Mouse (Mus musculus): ENCODE results near the gene Ndufs2. TPM values are rescaled to one million over a fixed set of nuclear protein-coding genes. Genes with fewer than 3 reads are reported as not detected.

Ndufs2 gene
- total and polyA plus RNA-seq, 3 experiments, result 101 to 300 (median 219) TPM

DNA sequence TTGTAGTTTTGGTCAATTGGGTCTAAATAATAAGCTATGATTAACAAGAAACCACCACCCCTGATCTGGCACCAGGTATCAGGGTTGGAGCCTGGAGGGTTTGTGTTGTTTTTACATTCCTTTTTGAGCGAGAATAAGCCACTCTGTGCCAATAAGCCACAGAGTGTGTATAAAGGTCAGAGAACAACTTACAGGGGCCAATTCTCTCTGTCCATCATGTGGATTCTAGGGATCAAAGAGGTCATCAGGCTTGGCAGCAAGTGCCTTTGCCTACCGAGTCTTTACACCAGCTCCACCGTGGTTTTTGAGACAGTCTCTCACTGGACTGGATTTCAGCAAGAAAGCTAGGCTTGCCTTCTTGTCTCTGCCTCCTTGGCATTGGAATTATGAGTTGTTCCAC lies 38.3 kb downstream of the Ndufs2 start:
- ATAC-seq (ENCODE audit: extremely low read depth, insufficient number of reproducible peaks, low FRiP score, poor library complexity, severe bottlenecking) (no peak), DNase-seq (ENCODE audit: low spot score) (no peak)
- H3K4me3 ChIP-seq (ENCODE audit: low read depth, low read length), result no peak overlapping the region
- peaks cover 39% of the 10 kb centered on the region for H3K27me3 ChIP-seq (ENCODE audit: insufficient read depth, low read length)
- no peak for TF ChIP-seq GATA1 (IDR thresholded peaks at IDR 0.05; ENCODE audit: borderline replicate concordance, low read length)
- TF ChIP-seq GATA2 (IDR thresholded peaks at IDR 0.05; ENCODE audit: borderline replicate concordance, low read depth, low read length), result no peak
- no peak for TF ChIP-seq POLR2AphosphoS5 (IDR thresholded peaks at IDR 0.05; ENCODE audit: insufficient replicate concordance, low read depth, low read length)
- TF ChIP-seq CTCF (IDR thresholded peaks at IDR 0.05; ENCODE audit: low read depth, low read length), result no peak
- TF ChIP-seq TAL1 (conservative IDR thresholded peaks at IDR 0.05; ENCODE audit: low read depth, low read length), result no peak
- H3K4me1 ChIP-seq (ENCODE audit: insufficient read depth, low read depth, low read length), result peaks cover 4% of the 10 kb centered on the region; the same call in 1 of the 2 replicates
- H3K36me3 ChIP-seq (replicated peaks), result peaks cover 4% of the 10 kb centered on the region
- 0 out of 2 replicates have a peak, but pooled peaks cover 3% of the 10 kb centered on the region for H3K9me3 ChIP-seq (replicated peaks)

DNA sequence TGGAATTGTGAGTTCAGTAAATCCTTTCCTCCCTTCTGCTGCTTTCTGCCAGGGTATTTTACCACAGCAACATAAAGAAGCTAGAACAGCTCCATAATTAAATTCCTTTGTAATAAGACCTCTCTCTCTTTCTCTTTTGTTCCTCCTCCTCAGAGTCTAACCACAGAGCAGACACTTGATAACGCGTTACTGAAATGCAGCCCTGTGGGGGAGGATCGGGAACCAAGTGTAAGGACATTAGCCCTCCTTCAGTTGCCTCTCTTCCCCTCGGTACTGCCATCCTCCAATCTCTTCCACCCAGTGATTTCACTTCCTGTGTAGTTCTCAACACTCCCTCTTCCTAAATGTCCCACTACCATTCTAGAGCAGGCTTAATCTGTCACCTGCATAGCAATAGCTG lies 41.8 kb downstream of the Ndufs2 start:
- TF ChIP-seq CTCF (IDR thresholded peaks at IDR 0.05; ENCODE audit: low read depth, low read length), result no peak
- no peak for TF ChIP-seq TAL1 (conservative IDR thresholded peaks at IDR 0.05; ENCODE audit: low read depth, low read length)
- no peak for TF ChIP-seq GATA1 (IDR thresholded peaks at IDR 0.05; ENCODE audit: borderline replicate concordance, low read length)
- TF ChIP-seq POLR2AphosphoS5 (IDR thresholded peaks at IDR 0.05; ENCODE audit: insufficient replicate concordance, low read depth, low read length), result no peak
- TF ChIP-seq GATA2 (IDR thresholded peaks at IDR 0.05; ENCODE audit: borderline replicate concordance, low read depth, low read length), result no peak
- Histone ChIP-seq H3K9me3 (replicated peaks) (0 out of 2 replicates have a peak, but pooled peaks cover 3% of the 10 kb centered on the region), H3K36me3 (replicated peaks) (no peaks in the 10 kb centered on the region), H3K4me1 (ENCODE audit: insufficient read depth, low read depth, low read length) (no peaks in the 10 kb centered on the region), H3K27me3 (ENCODE audit: insufficient read depth, low read length) (peaks cover 32% of the 10 kb centered on the region), H3K4me3 (ENCODE audit: low read depth, low read length) (no peak overlapping the region)
- DNase-seq (ENCODE audit: low spot score) (no peak), ATAC-seq (ENCODE audit: extremely low read depth, insufficient number of reproducible peaks, low FRiP score, poor library complexity, severe bottlenecking) (no peak)

GRCm38 (mm10) chr1:171205704-171206493 lies 45.3 kb downstream of the Ndufs2 start:
- 0 out of 2 replicates have a peak, but pooled peaks cover 3% of the 10 kb centered on the region for H3K9me3 ChIP-seq (replicated peaks)
- no peaks in the 10 kb centered on the region for H3K36me3 ChIP-seq (replicated peaks)
- H3K4me1 ChIP-seq (ENCODE audit: insufficient read depth, low read depth, low read length), result no peaks in the 10 kb centered on the region
- DNase-seq (ENCODE audit: low spot score), result no peak
- TF ChIP-seq GATA2 (IDR thresholded peaks at IDR 0.05; ENCODE audit: borderline replicate concordance, low read depth, low read length) (no peak), TAL1 (conservative IDR thresholded peaks at IDR 0.05; ENCODE audit: low read depth, low read length) (no peak)
- H3K4me3 ChIP-seq (ENCODE audit: low read depth, low read length), result no peak overlapping the region
- H3K27me3 ChIP-seq (ENCODE audit: insufficient read depth, low read length), result peaks cover 21% of the 10 kb centered on the region
- no peak for ATAC-seq (ENCODE audit: extremely low read depth, insufficient number of reproducible peaks, low FRiP score, poor library complexity, severe bottlenecking)

DNA sequence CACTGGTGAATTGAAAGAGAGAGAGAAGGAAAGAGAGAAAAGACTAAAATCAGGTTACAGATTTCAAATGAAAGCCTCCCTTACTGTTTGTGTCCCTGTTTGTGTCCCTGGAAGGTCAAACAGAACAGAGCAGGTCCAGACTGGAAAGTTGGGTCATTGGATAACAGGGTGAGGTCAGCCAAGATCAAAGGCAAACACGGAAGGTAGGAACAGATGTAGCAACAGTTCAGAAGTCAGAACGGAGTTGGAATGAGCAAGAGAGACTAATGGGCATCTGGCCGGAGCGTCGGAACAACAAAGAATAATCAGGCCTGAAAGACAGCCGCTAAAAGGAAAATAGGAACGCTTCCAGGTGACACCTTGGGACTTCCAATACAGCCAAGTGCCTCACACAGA lies 46.9 kb downstream of the Ndufs2 start:
- TF ChIP-seq POLR2AphosphoS5 (IDR thresholded peaks at IDR 0.05; ENCODE audit: insufficient replicate concordance, low read depth, low read length), result no peak
- TF ChIP-seq TAL1 (conservative IDR thresholded peaks at IDR 0.05; ENCODE audit: low read depth, low read length), result no peak
- TF ChIP-seq GATA2 (IDR thresholded peaks at IDR 0.05; ENCODE audit: borderline replicate concordance, low read depth, low read length), result no peak
- no peak for TF ChIP-seq CTCF (IDR thresholded peaks at IDR 0.05; ENCODE audit: low read depth, low read length)
- TF ChIP-seq GATA1 (IDR thresholded peaks at IDR 0.05; ENCODE audit: borderline replicate concordance, low read length), result no peak
- DNase-seq (ENCODE audit: low spot score) (no peak), ATAC-seq (ENCODE audit: extremely low read depth, insufficient number of reproducible peaks, low FRiP score, poor library complexity, severe bottlenecking) (no peak)
- Histone ChIP-seq H3K4me3 (ENCODE audit: low read depth, low read length) (no peak overlapping the region), H3K4me1 (ENCODE audit: insufficient read depth, low read depth, low read length) (no peaks in the 10 kb centered on the region), H3K9me3 (replicated peaks) (0 out of 2 replicates have a peak, but pooled peaks cover 3% of the 10 kb centered on the region), H3K36me3 (replicated peaks) (no peaks in the 10 kb centered on the region), H3K27me3 (ENCODE audit: insufficient read depth, low read length) (peaks cover 17% of the 10 kb centered on the region)

DNA sequence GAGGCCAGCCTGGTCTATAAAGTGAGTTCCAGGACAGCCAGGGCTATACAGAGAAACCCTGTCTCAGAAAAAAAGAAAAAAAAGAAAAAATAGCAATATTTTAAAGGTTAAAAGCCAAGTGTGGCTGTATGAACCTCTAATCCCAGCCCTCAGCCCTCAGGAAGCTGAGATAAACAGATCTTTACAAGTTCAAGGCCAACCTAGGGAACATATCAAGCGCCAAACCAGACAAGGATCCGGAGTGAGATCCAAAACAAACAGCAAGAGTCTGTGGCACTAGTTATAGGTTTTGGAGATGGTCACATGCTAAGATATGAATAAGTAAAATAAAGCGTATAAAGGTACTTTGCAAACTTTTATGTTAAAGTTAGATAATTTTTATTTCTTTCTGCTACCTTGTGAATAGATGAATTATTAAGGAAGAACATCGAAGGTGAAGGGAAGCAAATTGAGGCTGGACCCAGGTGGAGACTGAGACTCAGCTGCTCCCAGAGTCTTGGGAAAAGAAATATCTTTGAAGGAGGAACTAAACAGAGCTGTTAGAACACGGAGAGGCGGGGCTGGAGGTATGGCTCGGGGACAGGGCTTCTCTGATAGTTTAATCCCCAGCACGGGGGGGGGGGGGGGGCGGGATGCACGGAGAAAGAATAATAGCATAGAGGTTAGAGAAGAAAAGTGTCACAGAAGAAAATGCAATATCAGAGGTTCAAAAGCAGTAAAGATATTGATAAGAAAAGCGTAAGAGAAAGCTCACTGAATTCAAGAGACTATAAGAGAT lies 47.5 kb downstream of the Ndufs2 start:
- H3K27me3 ChIP-seq (ENCODE audit: insufficient read depth, low read length), result peaks cover 15% of the 10 kb centered on the region
- H3K4me3 ChIP-seq (ENCODE audit: low read depth, low read length), result no peak overlapping the region
- DNase-seq (ENCODE audit: low spot score), result no peak
- no peaks in the 10 kb centered on the region for H3K4me1 ChIP-seq (ENCODE audit: insufficient read depth, low read depth, low read length)
- no peak for ATAC-seq (ENCODE audit: extremely low read depth, insufficient number of reproducible peaks, low FRiP score, poor library complexity, severe bottlenecking)
- H3K36me3 ChIP-seq (replicated peaks), result no peaks in the 10 kb centered on the region
- TF ChIP-seq POLR2AphosphoS5 (IDR thresholded peaks at IDR 0.05; ENCODE audit: insufficient replicate concordance, low read depth, low read length), result no peak
- TF ChIP-seq GATA2 (IDR thresholded peaks at IDR 0.05; ENCODE audit: borderline replicate concordance, low read depth, low read length), result no peak
- TF ChIP-seq TAL1 (conservative IDR thresholded peaks at IDR 0.05; ENCODE audit: low read depth, low read length), result no peak
- no peak for TF ChIP-seq CTCF (IDR thresholded peaks at IDR 0.05; ENCODE audit: low read depth, low read length)
- 0 out of 2 replicates have a peak, but pooled peaks cover 3% of the 10 kb centered on the region for H3K9me3 ChIP-seq (replicated peaks)

GRCm38 (mm10) chr1:171200769-171201168 lies 50.4 kb downstream of the Ndufs2 start:
- no peak for ATAC-seq (ENCODE audit: extremely low read depth, insufficient number of reproducible peaks, low FRiP score, poor library complexity, severe bottlenecking)
- H3K27me3 ChIP-seq (ENCODE audit: insufficient read depth, low read length), result peaks cover 11% of the 10 kb centered on the region
- no peaks in the 10 kb centered on the region for H3K36me3 ChIP-seq (replicated peaks)
- H3K4me1 ChIP-seq (ENCODE audit: insufficient read depth, low read depth, low read length), result peaks cover 4% of the 10 kb centered on the region; the same call in 1 of the 2 replicates
- TF ChIP-seq CTCF (IDR thresholded peaks at IDR 0.05; ENCODE audit: low read depth, low read length) (no peak), POLR2AphosphoS5 (IDR thresholded peaks at IDR 0.05; ENCODE audit: insufficient replicate concordance, low read depth, low read length) (no peak), GATA2 (IDR thresholded peaks at IDR 0.05; ENCODE audit: borderline replicate concordance, low read depth, low read length) (no peak), TAL1 (conservative IDR thresholded peaks at IDR 0.05; ENCODE audit: low read depth, low read length) (no peak), GATA1 (IDR thresholded peaks at IDR 0.05; ENCODE audit: borderline replicate concordance, low read length) (no peak)
- no peak overlapping the region for H3K4me3 ChIP-seq (ENCODE audit: low read depth, low read length)
- no peaks in the 10 kb centered on the region for H3K9me3 ChIP-seq (replicated peaks)
- no peak for DNase-seq (ENCODE audit: low spot score)

Data from G1E (cell line).